Mouse (Mus musculus) T-cell, adult 2 months (primary cell): ENCODE measurements around the gene Clns1a.

ENCODE experiments used
- DNase-seq: peaks from one replicate; pipeline ENCODE4 v3.0.0; 2022; ENCODE audit warnings: low spot score

Clns1a gene

DNA sequence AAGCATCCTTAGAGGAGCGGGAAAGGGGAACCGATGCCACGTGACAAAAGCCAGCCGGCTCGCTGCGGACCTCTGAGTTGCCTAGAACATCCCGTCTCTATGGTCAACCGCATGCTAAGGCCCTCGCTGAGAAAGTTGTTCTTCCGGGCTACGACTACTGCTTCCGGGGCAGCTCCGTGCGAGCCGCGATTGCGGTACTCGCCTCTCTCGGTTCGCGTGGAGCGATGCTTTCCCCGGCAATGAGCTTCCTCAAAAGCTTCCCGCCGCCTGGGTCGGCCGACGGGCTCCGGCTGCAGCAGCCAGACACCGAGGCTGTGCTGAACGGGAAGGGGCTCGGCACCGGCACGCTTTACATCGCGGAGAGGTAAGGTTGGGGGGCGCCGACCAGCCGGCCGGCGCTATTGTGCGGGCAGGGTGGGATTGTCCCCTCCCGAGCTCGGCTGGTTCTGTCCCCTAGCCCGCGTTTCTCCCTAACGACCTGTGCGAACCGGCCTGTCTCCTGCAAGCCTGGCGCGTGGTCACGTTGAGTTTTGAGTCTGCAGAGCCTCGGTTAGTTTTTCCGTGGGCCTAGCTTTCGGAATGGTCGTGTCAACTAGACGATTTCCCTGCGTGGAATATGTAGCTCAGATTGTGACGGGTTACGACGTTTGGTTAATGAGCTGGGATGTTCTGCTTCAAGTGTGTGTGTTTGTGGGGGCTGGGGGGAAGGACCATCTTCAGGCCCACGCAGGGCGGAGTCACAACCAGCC, at the start of gene Clns1a:
Gene Clns1a, plus strand, starts transcription at position 129 of the 749 bp plus-strand sequence.
- peak; percentile 83 for DNase-seq

DNA sequence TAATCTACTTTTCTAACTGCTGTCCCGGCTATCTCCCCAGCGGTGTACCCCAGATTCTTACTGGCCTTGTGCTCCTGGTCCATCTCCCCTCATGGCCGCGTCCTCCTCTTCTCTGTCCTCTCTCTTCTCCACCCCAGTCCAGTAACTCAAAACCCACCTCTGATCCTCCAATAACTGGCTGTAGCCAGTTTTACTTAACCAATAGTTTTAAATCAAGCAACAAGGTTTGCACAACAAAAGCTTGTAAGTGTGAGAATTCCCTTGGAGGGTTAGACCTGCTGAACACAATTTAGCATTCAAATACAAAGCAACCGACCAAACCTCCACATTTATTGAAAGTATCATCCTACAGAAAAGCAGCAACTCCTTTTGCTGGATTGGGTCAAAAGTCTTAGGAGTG, 48.8 kb upstream of the Clns1a start:
- DNase-seq = no peak

DNA sequence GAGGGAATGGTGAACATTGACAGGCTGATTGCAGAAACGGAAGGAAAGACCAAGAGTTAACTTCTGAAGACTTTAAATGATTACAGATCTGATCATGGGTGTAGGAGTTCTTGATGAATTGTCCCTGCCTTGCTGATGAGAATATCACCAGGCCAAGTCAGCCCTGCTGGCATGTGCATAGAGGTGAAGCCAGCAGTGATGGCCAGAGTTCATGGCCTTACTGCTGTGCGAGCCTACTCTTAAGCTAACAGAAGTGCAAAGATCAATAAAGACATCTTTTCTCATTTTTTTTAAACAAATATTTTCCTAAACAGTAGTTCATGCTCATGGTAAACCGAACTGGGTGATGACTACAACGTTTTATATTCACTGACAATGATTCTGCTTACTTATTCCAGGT, 45.7 kb upstream of the Clns1a start:
- no peak for DNase-seq

DNA sequence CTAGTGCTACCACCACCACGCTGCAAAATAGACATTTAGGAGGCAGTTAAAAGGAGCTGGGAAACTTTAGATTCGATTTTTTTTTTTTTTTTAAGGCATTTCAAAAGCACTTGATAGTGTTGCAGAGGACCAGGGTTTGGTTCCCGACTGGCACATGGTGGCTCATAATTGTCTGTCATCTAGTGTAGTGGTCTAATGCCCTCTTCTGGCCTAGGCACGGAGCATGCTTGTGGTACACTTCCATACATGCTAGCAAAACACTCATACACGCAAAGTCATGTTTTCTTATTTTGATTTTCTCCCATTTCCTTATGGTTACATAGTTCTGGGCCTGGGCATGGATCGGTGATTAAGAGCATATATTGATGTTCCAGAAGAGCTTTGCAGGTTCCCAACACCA, 40.3 kb upstream of the Clns1a start:
- no peak for DNase-seq

DNA sequence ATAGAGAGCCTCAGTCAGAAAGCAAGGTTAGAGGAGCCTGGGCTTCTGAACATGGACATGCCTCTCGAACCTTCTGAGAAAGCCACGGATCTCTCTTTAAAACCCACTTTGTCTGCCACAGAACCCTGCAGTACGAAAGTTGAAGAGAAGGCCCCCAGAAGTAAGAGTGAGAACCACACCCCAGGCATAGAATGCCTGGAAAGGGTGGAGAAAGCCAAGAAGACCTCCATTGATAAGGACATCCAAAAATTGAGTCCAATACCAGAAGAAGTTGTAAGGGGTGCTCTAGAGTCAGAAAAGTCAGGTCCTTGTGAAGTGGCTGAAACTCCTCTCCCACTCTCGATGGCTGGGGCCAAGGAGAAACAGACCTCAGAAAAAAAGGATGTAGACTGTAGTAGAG, 34.8 kb upstream of the Clns1a start:
- DNase-seq = no peak

DNA sequence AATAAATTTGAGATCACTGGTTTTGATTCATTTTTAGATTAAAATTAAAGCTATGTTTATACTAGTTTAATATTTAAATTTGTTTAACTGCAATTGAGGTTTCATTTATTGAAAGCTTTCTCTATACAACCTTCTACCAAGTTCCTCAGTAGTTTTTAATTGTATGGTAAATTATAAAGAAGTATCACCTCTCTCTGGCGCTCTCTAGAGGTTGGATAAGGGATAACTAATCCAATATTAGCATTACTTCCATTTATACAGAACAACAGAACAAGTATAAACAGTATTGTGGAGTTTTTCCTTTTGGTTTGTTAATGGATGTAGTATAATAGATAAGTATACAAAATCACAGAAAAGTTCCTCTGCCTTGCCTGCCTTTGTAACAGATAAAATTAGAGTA, 17.2 kb upstream of the Clns1a start:
- no peak for DNase-seq

DNA sequence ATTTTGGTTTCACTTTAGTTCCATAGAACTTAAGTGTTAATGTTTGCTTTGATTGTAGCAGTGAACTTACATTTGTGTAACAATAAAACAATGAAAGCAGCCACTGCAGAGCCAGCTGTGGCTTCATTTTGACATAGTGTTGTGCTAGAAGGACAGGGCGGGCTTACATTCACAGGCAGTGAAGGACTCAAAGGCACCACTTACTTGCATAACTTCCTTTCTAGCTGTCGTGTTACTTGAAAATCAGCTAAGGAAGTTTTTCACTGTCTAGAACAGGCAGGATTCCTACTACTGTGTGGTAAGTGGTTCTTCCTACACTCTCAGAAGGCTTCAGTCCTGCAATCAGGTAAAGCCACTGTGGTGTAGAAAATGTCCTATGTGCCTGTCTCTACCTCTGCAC, 8.6 kb upstream of the Clns1a start:
- no peak for DNase-seq

DNA sequence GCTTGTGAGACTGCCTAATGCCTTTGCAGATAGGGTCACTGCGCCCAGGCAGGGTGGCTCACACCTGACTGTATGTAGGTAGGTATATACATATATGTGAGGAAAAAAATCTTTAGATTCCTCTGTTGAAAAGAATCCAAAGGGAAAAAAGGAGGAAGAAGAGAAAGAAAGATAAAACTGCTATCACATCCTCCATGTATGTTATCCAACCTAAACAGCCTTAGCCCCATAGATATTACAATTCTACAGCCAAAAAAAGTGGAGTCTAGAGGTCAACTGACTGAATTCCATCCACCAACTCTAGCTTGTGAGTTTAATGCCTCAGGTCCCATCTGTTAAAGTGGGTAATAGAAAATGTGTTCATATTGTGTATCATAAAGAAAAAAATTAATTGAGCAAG, 993 bp upstream of the Clns1a start:
- DNase-seq = no peak

DNA sequence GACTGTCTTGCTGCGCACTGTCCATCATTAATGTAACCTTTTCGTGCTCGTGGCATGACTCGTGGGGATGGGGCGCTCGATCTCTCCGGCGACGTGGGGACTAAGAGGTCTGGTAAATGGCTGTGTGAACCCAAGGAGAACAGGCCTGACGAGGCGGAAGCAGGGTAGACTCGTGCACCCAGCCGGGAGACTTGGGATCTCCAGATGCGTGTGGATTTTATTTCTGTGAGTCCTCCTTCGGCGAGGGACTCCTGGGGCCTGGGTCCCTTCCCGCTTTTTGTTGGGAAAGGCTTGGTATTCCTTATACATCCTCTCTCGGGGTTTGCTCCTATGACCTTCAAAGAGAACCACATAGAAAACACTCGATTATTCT, 315 bp upstream of the Clns1a start:
- peak; percentile 23 for DNase-seq

DNA sequence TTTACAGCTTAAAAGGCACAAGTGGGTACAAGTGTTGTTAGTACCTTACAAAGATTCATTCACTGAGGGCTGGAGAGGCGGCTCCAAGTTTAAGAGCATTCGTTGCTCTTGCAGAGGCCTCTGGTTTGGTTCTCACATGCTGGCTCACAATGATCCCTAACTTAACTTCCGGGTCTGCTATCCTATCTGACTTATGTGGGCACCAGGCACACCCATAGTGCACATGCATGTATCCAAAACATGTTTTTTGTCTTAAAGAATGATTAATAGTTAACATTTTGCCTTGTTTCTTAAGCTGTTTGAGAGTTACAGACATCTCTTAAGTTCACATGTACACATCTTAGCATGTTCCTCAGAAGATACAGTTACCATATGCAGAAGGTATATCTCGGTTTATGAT, 3.7 kb downstream of the Clns1a start:
- no peak for DNase-seq

DNA sequence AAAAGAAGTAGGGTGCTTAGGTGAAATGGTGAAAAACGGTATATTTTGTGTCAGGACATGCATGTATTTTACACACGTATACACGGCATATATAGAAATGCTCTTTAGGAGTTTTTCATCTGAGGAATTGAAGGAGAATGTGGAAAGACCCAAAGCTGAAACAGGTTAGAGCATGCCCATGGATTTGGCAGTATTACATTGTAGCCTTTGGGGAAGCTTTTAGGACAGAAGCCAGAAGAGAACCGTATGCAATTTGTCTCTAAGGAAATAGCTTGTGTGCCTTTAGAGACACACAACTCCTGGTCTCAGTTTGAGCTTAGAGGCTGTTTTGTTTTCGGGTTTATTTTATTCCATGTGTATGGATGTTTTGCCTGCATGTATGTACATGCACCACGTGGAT, 4.7 kb downstream of the Clns1a start:
- no peak for DNase-seq

DNA sequence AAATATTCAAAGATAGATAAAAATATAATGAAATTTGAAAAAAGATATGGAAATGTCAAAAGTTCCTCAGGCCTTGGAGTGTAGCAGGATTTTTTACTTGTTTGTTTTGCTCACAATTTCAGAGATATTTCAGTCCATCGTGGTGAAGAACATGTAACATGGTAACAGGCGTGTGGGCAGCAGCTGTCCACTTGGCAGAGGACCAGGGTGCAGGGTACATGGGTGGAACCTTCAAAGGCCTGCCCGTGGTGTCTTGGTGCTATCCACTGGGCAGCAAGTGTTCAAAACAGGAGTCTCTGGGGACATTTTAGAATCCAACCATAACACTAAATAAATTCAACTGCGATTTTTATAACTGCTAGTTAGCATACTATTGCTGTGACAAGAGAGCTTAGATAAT, 10.7 kb downstream of the Clns1a start:
- DNase-seq = no peak

DNA sequence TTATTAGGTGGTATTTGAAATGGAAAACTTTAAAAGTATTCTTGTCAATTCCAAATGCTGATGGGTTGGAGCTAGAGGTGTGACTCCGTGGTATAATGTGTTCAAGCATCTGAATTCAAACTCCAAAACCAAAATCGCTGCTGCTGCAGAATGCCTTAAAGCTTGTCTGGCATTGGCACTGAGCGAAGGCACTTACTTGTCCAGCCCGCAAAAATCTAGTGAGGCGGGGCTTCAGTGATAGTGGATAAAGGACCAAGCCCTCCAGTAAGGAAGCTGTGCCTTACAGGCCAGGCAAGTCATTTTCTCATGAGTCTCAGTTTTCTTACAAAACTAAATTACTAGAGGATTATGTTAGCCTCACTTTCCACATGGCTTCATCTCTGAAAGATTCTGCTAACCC, 11.4 kb downstream of the Clns1a start:
- DNase-seq = no peak

DNA sequence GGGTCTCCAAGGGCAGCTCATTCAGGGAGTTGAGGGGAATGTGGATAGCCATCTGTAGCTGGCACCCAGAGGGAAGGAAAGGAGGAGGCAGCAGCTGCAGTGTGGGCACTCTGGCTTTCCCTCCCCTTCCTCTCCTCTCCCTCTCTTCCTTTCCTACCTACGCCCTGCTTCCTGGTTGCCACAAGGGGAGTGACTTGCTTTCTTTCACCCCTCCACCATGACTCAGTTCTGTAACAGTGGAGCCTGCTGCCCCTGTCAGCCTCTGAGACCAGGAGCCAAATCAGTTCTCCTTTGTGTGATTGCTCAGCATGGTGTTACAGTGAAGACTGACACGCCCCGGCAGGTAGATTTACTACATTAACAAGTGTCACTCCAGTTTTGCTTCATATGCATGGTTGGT, 12.8 kb downstream of the Clns1a start:
- DNase-seq = no peak

DNA sequence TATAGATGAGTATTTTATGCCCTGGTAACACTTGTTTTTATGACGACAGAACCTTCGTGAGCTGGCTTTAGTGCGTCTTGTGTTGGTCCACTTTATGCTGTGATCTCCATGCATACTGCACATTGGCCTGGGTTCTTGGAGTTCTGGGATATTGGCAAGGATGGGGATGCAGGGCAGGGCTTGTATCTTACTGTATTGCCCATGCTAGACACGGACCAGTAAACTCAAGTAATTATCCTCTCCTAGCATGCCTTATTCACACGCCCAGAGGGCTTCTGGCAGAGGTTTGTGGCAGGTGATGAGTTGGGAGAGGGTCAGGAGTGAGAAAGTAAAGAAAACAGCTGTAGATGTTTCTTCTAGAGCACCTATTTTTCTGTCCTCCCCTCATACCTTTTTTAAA, 18.2 kb downstream of the Clns1a start:
- DNase-seq = no peak

DNA sequence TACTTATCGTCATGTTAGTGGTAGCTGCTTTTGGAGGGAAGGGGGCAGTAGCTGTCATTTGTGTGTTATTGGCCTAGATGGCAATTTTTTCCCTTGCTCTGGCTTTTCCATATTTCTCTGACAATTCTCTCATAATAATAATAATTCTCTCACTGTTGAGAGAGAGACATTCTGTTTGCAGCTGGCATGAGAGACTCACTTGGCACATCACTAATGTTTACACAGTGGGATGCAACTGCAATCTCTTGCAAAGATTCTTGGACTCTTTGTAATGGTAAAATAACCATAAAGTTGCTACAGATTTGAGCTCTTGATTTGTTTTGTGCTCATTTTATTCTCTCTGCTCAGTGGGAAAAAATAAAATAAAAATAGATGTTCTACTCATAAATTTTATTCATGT, 20.9 kb downstream of the Clns1a start:
- DNase-seq = no peak

DNA sequence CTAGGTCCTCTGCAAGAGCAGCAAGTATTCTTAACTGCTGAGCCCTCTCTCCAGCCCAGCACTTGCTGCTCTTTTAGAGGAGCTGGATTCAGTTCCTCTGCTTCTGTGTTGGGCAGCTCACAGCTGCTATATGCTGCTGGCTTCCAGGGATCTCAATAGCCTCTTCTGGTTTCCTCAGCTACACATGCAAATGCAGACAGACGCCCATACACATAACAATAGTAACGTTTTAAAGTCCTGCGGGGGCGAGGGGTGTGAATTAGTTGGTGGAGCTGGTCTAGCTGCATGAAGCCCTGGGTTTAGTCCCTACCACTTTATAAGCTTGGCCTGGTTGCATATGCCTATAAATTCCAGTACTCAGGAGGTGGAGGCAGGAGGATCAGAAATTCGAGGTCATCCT, 22.6 kb downstream of the Clns1a start:
- DNase-seq = no peak

DNA sequence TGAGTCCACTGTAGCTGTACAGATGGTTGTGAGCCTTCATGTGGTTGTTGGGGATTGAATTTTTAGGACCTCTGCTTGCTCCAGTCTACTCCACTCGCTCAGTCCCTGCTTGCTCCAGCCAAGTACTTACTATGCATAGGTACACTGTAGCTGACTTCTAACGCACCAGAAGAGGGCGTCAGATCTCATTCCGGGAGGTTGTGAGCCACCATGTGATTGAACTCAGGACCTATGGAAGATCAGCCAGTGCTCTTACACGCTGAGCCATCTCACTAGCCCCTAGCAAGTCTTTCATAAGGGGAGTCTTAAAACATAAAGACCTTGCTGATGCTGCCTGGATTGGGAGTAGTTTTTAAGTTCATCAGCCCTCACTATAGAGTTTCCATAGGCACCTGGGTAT, 23.7 kb downstream of the Clns1a start:
- DNase-seq = no peak

DNA sequence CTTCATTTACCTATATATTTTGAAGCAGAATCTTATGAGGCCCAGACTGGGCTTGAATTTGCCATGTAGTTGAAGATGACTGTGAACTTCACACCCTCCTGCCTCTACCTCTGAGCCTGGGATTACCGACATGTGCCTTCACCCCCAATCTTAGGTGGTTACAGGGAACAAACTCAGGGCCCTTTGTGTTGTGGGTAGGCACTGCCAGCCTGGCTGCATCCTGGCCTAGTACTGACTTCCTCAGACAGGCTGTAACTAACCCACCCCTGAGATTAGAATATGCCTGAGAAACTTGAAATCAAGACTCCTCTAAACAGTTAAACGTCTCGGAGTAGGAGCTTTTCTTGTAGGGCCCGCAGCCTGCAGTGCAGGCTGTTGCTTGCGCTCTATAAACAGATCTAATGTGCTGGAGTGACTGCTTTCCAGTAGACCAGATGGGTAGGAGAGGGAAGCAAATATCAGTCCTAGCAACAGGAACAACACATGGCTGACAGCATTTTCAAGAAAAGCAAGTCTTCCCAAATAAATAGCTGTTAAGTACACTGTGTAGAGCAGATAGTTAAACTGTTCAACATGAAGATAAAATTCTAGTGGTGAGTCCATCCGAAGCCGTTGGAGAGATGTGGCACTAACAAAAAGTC, 26.0 kb downstream of the Clns1a start:
- DNase-seq = no peak

DNA sequence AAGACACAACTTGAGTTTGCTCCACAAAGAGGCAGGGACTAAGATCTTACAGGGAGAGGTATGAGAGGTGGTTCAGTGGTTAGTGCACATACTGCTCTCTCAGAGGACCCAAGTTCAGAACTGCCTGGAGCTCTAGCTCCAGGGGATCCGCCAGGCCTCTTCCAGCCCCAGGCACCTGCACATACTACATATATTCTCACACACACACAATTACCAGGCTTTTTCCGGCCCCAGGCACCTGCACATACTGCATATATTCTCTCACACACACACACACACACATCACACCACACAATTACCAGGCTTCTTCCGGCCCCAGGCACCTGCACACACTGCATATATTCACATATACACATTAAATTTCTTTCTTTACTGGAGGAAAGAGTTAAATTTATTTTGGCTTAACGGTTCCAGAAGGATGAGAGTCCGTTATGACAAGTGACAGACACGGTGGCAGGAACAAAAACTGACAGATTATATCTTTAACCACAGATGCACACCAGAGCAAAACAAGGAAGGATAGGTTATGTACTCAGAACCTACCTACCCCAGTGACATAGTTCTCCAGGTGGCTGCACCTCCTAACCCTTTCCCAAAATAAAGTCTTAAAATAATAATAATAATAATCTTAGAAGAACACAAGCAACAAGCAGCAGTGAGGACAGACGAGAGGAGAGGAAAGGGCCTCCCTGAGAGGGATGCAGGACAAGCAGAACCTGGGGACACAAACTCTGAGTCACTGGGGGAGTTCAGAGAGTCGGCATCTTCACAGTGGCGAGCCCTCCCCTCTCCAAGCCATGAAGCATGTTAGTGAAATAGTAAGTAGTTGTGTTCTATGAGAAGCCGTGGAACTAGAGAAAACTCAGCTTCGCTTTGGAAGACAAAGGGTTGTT, 27.5 kb downstream of the Clns1a start:
- no peak for DNase-seq

DNA sequence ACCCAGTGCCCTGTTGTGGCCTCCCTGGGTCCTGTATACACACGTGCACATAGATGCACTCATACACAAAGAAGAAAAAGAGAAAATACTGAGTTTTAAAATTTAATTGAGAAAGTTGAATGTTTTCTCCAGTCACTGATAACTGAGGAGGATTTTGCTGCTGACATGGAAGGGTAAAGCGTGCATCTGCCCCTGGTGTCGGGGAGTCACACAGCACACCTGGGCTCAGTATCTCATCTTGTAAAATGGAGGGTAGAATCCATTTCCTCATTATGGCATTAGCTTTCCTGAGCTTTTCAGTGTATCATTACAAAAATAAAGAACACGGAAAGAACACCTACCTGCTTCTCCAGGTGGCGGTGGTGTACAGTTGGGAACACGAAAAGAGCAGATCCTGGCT, 29.0 kb downstream of the Clns1a start:
- no peak for DNase-seq

DNA sequence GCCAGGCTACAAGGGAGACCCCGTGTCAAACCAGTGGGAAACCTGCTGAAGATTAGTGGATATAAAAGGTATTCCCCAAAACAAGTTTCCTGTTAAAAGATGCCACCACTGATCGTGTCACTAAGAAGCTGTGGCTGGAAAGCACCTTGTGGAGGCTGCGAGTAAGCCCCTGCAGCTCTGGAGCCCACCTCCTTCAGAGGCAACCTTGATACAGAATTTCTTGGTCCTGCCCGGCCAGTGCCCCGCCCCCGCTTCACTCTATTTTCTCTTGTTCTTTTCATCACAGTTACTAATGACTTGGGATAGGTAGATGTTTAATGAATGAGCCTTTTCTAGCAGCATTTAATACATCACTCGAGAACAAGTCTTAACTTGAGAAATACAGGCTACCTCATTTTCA, 29.6 kb downstream of the Clns1a start:
- no peak for DNase-seq

DNA sequence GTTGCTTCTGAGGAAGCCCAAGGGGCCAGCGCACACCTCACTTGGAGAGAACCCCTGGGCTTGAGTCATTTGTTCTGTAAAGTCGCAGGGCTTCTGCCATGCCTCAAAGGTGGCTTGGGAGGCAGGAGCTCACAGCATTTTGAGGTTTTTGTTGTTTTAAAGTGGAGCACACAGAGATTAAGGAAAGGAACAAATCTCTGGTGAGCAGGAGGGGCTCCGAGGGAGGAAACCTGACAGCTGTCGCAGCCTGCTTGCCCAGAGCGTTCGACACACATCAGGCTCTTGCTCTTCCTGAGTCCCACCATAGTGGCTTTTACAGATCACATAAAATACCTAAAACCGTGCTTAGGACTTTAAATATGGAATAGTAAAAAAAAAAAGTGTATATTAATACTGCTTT, 30.3 kb downstream of the Clns1a start:
- DNase-seq = no peak
